ENCODE assay signal across 1 mouse cellular context in the genomic region with DNA sequence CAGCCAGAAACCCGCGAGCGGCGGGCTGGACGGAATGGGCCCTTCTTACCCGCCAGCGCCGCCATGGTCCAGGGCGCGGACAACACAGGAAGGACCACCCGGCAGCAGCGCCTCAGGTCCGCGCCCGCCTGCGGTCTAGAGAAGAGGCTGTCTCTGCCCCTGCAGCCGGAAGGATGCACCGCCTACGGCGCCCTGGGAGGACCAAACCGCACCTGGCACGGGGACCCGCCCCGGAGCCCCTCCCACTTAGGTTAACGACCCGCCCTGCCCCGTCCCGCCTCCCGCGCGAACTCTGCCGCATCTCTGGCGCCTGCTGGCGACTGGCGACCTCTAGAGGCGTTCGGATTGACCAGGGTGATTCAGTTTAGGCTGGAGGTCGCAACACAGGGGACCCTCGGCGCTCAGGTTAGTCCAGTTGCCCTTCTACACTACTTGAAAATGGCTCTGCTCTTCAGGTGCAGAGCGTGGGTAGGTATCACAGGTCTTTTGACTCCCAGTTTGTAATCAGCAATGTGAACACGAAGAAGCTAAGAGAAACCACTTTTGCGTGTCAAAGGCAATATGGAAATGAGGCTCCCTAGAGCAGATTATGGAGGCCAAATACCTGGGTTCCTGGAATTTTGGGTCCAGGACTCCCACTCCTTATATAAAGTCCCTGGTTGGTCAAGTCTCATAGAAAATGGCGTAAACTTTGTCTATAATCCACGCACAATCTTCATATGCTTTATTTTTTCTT.
TF ChIP-seq lines count a peak whose summit lies in the region.

A gene (minus strand): TSS at position 193 of the 736 bp plus-strand sequence.

TF ChIP-seq in MEL, 35 proteins besides CTCF, POLR2A, EP300 and RAD21 (continued from another document):
- no peak for TF ChIP-seq MAFK (IDR thresholded peaks at IDR 0.05; ENCODE audit: borderline replicate concordance, low read depth, low read length)
- peak; percentile 32; the same call in 1 of the 2 replicates for TF ChIP-seq MYC (IDR thresholded peaks at IDR 0.05; ENCODE audit: low read depth, low read length)
- TF ChIP-seq ZMIZ1 (IDR thresholded peaks at IDR 0.05; ENCODE audit: low read depth, low read length): peak; percentile 76
- TF ChIP-seq ZKSCAN1 (IDR thresholded peaks at IDR 0.05; ENCODE audit: low read depth, low read length): no peak
- TF ChIP-seq TAL1 (IDR thresholded peaks at IDR 0.05; ENCODE audit: low read length): no peak
- TF ChIP-seq MEF2A (IDR thresholded peaks at IDR 0.05; ENCODE audit: extremely low read depth, insufficient replicate concordance, low read depth, low read length, poor library complexity, severe bottlenecking): no peak
- TF ChIP-seq TCF12 (IDR thresholded peaks at IDR 0.05; ENCODE audit: low read depth, low read length): peak; percentile 68
- TF ChIP-seq CHD1 (IDR thresholded peaks at IDR 0.05; ENCODE audit: low read depth, low read length): no peak
